Mouse (Mus musculus) spleen, embryonic (tissue): ENCODE data around the gene Elp4.

Experiments used
- CTCF ChIA-PET: fragments of 350-600 bp; sonication (Branson Sonifier 250); formaldehyde crosslinking; loops from one replicate; lab custom pipeline; 2022; lab: Charles Lee

Elp4 gene

DNA sequence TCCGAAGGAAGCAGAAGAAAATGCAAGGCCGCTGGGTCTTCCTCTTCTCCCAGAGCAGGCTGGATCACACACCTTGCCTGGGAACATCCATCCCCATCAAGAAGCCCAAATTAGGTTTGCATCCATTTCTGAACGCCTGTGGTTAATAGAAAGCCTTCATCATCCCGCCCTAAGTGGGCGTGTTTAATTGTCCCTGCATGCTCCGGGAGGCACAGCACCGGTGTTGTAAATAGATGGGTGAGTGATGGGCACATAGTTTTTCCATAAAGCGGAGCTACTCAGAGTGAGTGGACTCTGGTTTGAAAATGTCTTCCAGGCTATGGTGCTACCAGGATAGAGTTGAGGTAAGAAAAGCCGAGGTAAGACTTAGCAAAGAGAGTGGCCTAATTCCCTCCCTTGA lies 245.0 kb downstream of the Elp4 start:
- CTCF ChIA-PET, result no interaction called here

DNA sequence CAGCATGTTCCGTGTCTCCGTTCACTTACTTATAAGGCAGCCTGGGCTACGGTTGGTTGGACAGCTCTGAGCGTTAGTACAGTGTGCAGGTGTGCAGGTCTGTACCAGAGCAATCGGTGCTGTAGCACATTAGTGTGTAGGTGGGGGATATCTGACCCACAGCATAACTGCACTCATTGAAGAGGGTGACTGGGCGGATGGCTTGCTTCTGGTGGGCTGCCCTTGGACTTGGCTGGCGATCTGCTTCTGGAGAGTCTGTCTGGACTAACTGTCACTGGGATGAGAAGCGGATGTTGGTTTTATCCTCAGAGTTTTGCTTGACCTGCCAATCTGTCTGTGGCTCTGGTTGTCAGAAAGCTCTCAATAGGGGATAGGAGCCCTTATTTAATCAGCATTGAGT lies 247.9 kb downstream of the Elp4 start:
- CTCF ChIA-PET, result no interaction called here
